Mouse (Mus musculus) limb, embryonic 13.5 days (tissue): Measurements from ENCODE around the gene Abca1. TPM values are rescaled to one million over a fixed set of nuclear protein-coding genes. Genes with fewer than 3 reads are reported as not detected.

Experiments used
- ATAC-seq: fragments of 200-750 bp; cut with Nextera tagmentation; 2 replicates; pipeline ENCODE4 v1.8.0; 2017; ENCODE audit warnings: low read depth, moderate number of reproducible peaks, moderate TSS enrichment; ENCODE audit not compliant: low FRiP score
- H3K27ac ChIP-seq: fragments of 300-500 bp; sonication (generic); 2 replicates; pipeline ENCODE4 v1.5.1; 2015; ENCODE audit warnings: inconsistent platforms, mild to moderate bottlenecking, moderate library complexity
- H3K27me3 ChIP-seq: fragments of 300-500 bp; sonication (generic); 2 replicates; pipeline ENCODE4 v1.6.1; 2015; ENCODE audit warnings: mild to moderate bottlenecking, inconsistent platforms
- H3K36me3 ChIP-seq: fragments of 300-500 bp; sonication (generic); 2 replicates; pipeline ENCODE4 v1.6.1; 2015; ENCODE audit warnings: inconsistent platforms, mild to moderate bottlenecking, moderate library complexity
- H3K4me1 ChIP-seq: fragments of 300-500 bp; sonication (generic); 2 replicates; pipeline ENCODE4 v1.6.1; 2015; ENCODE audit warnings: inconsistent platforms
- H3K4me2 ChIP-seq: fragments of 300-500 bp; sonication (generic); replicated peaks from 2 replicates; pipeline ENCODE4 v1.6.1; 2015; ENCODE audit warnings: inconsistent platforms, mild to moderate bottlenecking, moderate library complexity
- H3K4me3 ChIP-seq: fragments of 300-500 bp; sonication (generic); 2 replicates; pipeline ENCODE4 v1.5.1; 2015; ENCODE audit warnings: moderate library complexity, mild to moderate bottlenecking, inconsistent platforms
- H3K9ac ChIP-seq: fragments of 300-500 bp; sonication (generic); 2 replicates; pipeline ENCODE4 v1.6.1; 2015; ENCODE audit warnings: mild to moderate bottlenecking, inconsistent platforms
- H3K9me3 ChIP-seq: fragments of 300-500 bp; sonication (generic); 2 replicates; pipeline ENCODE4 v1.6.1; 2016; ENCODE audit warnings: inconsistent platforms
- WGBS: fragments of 180-500 bp; shearing (Covaris S2); methylation state at CpG from one replicate; pipeline ENCODE4 v1.1.7; 2015; 5-methylcytosine and 5-hydroxymethylcytosine counted together
- polyA plus RNA-seq: library from polyadenylated mRNA; unstranded; fragments of >200 nt; fragmentation: Nextera tagmentation; extraction: Ambion mirVana; gene quantifications from 2 replicates; pipeline ENCODE4 v1.2.1, GENCODE M21; 2015

Abca1 gene
- polyA plus RNA-seq, 1 experiment from 2014 or later = 7.8 TPM

DNA sequence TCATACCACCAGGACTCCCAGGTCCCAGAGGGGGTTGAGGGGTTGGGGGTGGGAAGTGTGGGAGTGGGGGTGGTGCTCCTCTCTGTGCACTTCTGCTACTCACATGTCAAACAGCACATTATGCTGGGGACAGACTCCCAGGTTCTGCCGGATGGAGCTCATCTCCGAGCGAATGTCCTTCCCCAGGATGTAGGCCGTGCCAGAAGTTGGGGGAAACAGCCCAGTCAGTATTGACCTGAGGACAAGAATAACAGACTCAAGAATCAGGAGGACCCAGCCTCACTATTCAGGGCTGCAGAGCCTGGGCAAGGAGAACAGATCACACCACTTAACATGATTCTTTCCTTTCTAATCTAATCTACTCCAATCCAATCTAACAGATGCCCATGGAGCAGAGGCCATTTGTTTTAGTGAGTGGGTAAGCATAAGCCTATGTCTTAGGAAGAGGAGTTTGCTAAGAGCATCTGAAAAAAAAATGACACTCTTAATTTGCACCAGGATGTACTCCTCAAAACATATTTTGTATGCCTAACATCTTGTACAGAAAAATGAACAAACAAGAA lies 82.8 kb downstream of the Abca1 start:
- Histone ChIP-seq H3K9me3 (no peaks in the 10 kb centered on the region), H3K27me3 (no peaks in the 10 kb centered on the region), H3K27ac (no peak overlapping the region), H3K4me2 (no peak overlapping the region), H3K4me1 (no peaks in the 10 kb centered on the region), H3K36me3 (peaks cover 92% of the 10 kb centered on the region), H3K9ac (no peak overlapping the region), H3K4me3 (no peak overlapping the region)
- WGBS = 88% methylated on average over 4 of the region's 4 CpGs
- no peak for ATAC-seq

DNA sequence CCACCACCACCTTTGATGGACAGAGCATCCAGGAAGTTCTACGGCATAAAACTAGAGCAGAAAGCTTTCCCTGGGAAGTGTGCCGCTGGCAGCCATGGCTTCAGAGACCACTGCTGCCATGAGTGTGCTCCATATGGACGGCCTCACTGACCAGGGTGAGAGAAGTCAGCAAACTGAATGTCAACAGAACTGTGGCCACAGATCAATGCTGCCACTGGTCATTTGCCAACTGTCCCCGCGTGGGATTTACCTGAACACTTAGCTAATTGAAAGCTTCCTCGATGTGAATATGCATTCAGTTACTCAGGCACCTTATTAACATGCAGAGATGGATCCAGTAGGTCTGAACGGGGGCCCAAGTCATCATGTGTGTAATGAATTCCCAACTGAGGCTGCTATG lies 86.7 kb downstream of the Abca1 start:
- H3K4me2 ChIP-seq = no peak overlapping the region
- H3K27me3 ChIP-seq = no peaks in the 10 kb centered on the region
- H3K27ac ChIP-seq = no peak overlapping the region
- H3K9me3 ChIP-seq = no peaks in the 10 kb centered on the region
- no peak overlapping the region for H3K9ac ChIP-seq
- no peaks in the 10 kb centered on the region for H3K4me1 ChIP-seq
- H3K4me3 ChIP-seq = no peak overlapping the region
- 89% methylated on average over 7 of the region's 7 CpGs for WGBS
- no peak for ATAC-seq
- peaks cover 94% of the 10 kb centered on the region for H3K36me3 ChIP-seq

DNA sequence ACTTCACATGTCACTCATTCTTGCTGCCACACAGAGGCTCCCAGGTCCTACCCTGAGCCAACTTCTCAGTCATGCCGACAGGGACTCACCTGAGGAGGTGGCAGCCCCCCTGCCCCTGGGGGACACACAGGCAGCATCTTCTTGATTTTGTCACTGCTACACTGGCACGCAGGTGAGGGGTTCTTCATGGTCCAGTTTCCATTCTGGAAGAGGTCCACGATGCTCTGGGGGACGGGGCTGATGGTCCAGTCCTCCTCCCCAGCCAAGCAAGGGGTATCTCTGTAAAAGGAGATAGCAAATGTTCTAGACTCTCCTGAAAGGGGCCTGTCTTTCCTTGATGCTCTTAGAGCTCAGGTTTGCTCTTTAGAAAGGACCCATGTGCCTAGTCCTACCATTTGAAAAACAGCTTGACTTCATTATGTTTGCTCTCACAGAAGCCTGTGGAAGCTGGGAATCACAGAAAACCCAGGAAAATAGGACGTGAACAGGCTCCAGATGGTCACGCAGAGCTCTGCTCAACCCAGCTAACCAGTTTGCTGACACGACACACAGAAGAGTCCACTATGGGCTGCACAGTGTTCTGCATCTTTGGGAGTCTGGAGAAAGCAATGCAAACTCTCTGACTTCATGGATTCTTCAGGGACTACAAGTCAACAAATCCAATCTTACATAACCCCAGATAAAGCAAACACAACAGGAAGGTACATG lies 97.2 kb downstream of the Abca1 start:
- H3K9me3 ChIP-seq = no peaks in the 10 kb centered on the region
- H3K9ac ChIP-seq = no peak overlapping the region
- H3K4me2 ChIP-seq = no peak overlapping the region
- WGBS = 75% methylated on average over 7 of the region's 7 CpGs
- no peak overlapping the region for H3K27ac ChIP-seq
- peaks cover 74% of the 10 kb centered on the region for H3K36me3 ChIP-seq
- no peaks in the 10 kb centered on the region for H3K27me3 ChIP-seq
- no peak for ATAC-seq
- no peaks in the 10 kb centered on the region for H3K4me1 ChIP-seq
- H3K4me3 ChIP-seq = no peak overlapping the region

DNA sequence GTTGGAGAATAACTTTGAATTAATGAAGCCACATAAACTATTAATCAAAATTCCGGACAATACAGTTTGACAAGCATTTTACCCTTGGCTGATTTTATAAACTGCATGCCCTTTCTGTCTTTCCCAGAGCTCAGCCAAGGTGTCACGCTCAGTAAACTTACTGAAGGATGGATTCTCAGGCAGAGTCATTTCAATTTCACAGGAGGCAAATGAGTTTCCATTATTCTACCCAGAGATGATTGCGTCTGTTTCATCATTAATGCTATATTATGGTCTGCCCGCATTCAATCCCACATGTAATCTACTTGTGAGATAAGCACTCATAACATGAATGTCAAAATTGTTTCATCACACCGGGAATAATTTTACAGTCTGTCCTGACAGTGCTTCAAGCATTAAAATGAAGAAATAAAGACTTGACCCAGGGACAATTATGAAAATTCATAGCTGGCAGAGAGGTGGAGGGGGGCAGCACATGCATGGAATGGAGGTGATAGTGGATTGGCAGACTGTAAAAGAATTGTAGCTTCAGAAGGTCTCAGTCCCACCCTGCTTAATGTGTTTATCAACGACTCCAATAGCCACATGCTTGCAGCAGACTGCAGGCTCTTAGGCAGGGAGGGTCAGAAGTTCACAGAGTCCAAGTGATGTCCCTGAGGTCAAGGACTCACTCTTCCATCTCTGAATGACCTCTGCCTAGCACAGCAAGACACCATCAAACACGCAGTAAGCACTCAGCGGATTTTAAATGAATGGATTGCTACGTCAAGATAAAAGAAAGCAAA lies 113.3 kb downstream of the Abca1 start:
- no peak overlapping the region for H3K27ac ChIP-seq
- H3K4me3 ChIP-seq = no peak overlapping the region
- H3K4me1 ChIP-seq = no peaks in the 10 kb centered on the region
- no peak overlapping the region for H3K4me2 ChIP-seq
- no peaks in the 10 kb centered on the region for H3K27me3 ChIP-seq
- 0 out of 2 replicates have a peak, but pooled peaks cover 3% of the 10 kb centered on the region for H3K9me3 ChIP-seq
- no peak overlapping the region for H3K9ac ChIP-seq
- H3K36me3 ChIP-seq = peaks cover 72% of the 10 kb centered on the region
- ATAC-seq = no peak
- WGBS = 74% methylated on average over 9 of the region's 9 CpGs

DNA sequence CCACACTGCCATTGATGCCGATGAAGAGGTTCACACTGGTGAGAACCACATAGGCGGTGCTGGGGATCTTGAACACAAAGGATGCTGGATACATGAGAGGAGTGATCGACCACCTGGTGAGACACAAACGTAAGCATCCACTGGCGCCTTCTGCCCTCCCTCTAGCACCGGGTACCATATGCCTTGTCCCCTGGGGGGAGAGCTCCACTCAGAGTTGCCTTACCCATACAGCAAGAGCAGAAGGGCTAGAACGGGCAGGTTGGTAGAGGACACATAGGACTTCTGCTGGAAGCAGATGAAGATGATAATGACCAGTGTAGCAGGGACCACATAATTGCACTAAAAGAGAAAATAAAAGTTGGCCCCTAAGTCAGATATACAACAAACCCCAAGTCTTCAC lies 113.9 kb downstream of the Abca1 start:
- Histone ChIP-seq H3K27me3 (no peaks in the 10 kb centered on the region), H3K9me3 (no peaks in the 10 kb centered on the region), H3K4me3 (no peak overlapping the region), H3K36me3 (peaks cover 67% of the 10 kb centered on the region), H3K9ac (no peak overlapping the region), H3K27ac (no peak overlapping the region), H3K4me1 (no peaks in the 10 kb centered on the region), H3K4me2 (no peak overlapping the region)
- WGBS = 89% methylated on average over 7 of the region's 7 CpGs
- ATAC-seq = no peak

DNA sequence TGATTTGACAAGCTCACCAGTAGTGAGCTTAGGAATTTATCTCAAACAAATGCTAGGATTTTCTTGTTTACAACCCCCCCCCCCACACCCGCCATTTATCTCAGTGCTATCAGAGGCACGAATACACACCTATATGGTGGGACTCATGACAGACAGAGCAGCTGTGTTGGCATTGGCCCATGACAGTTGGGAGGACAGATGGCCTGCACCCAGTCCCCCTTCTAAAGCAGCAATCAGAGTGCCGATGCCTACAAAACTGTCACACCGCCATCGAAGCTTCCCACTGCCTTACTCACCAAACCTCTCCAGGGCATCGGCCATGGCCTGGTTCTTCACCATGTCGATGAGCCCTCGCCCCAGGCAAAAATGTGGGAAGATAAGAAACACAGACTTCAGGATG lies 115.9 kb downstream of the Abca1 start:
- Histone ChIP-seq H3K4me2 (no peak overlapping the region), H3K4me3 (no peak overlapping the region), H3K9me3 (no peaks in the 10 kb centered on the region), H3K27ac (no peak overlapping the region), H3K36me3 (peaks cover 60% of the 10 kb centered on the region), H3K27me3 (no peaks in the 10 kb centered on the region), H3K4me1 (no peaks in the 10 kb centered on the region), H3K9ac (no peak overlapping the region)
- WGBS = 92% methylated on average over 8 of the region's 8 CpGs
- no peak for ATAC-seq

DNA sequence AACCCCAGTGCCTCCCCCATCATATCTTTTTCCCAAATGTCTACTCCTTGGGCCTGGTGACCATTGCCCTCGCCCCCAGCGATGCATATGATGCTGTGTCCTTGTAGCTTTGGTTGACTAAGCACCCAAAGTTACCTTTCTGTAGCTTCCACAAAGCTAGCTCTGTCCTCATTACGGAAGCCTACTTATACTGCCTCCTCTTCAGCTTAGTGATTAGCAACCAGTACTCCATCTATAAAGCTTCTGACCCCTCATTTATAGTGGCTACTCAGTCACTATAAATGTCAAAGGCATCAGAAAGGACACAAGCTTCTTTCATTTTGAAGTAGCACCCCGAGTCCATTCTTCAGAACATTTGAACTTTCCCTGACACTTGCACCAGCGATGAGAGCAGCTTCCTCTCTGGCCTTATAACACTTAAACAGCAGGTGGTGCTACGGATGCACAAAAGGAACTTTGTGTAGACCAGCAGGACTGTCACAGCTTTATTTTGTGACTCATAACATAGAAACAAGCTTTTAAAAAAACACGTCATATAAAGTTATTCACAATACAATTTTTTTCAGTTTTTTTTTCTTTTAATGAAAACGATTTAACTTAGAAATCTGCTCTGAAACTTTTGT lies 129.3 kb downstream of the Abca1 start:
- 43% methylated on average over 8 of the region's 8 CpGs for WGBS
- H3K4me1 ChIP-seq = no peaks in the 10 kb centered on the region
- no peak for ATAC-seq

DNA sequence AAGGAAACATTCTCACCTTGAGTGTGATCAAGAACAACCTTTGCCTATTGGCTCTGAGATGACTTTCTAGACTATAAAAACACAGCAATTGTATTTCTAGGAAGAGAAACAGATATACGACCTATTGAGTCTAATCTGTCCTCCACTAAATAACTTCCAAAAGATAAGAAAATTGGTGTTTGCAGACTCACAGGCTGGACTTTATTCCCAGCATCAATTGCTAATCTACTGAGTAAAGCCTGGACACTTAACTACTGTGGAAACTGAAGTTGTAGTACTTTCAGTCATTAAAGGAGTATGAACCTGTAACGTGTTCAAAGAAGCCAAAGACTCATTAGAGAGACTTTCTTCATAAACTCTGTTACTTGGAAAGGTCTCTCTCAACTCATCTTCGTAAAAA lies 131.9 kb downstream of the Abca1 start:
- Histone ChIP-seq H3K4me1 (no peaks in the 10 kb centered on the region), H3K4me3 (no peak overlapping the region), H3K36me3 (peaks cover 16% of the 10 kb centered on the region), H3K4me2 (no peak overlapping the region), H3K9me3 (no peaks in the 10 kb centered on the region), H3K9ac (no peak overlapping the region), H3K27ac (no peak overlapping the region), H3K27me3 (no peaks in the 10 kb centered on the region)
- ATAC-seq = no peak
- 73% methylated on average over 3 of the region's 3 CpGs for WGBS

More for the DNA sequence above, 129.3 kb downstream of the Abca1 start:
- no peaks in the 10 kb centered on the region for H3K9me3 ChIP-seq
- H3K4me3 ChIP-seq = no peak overlapping the region
- no peak overlapping the region for H3K9ac ChIP-seq
- peaks cover 30% of the 10 kb centered on the region for H3K36me3 ChIP-seq
- no peak overlapping the region for H3K4me2 ChIP-seq
- H3K27me3 ChIP-seq = no peaks in the 10 kb centered on the region
- no peak overlapping the region for H3K27ac ChIP-seq

DNA sequence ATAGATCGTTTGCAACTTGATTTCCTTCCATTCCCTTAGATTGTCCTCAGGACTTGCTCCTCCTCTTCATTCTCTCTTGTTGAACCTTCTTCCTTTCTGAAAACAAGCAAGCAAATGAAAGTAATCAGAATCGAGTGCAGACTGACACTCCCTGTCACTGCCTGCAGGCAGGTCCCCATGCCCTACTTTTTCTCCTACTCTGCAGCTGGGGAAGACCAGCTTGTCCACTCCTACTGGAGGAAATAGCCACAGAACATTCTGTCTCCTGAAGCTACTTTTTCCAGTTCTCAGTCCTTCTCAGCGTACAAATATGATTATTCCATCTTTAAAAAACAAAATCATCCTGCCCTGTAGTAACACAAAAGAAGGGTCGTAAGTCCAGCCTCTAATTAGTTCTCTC lies 135.3 kb downstream of the Abca1 start:
- Histone ChIP-seq H3K27me3 (no peaks in the 10 kb centered on the region), H3K36me3 (peaks cover 34% of the 10 kb centered on the region), H3K27ac (no peak overlapping the region), H3K4me3 (no peak overlapping the region), H3K4me2 (no peak overlapping the region), H3K4me1 (no peaks in the 10 kb centered on the region), H3K9me3 (no peaks in the 10 kb centered on the region), H3K9ac (no peak overlapping the region)
- 83% methylated on average over 4 of the region's 4 CpGs for WGBS
- no peak for ATAC-seq

DNA sequence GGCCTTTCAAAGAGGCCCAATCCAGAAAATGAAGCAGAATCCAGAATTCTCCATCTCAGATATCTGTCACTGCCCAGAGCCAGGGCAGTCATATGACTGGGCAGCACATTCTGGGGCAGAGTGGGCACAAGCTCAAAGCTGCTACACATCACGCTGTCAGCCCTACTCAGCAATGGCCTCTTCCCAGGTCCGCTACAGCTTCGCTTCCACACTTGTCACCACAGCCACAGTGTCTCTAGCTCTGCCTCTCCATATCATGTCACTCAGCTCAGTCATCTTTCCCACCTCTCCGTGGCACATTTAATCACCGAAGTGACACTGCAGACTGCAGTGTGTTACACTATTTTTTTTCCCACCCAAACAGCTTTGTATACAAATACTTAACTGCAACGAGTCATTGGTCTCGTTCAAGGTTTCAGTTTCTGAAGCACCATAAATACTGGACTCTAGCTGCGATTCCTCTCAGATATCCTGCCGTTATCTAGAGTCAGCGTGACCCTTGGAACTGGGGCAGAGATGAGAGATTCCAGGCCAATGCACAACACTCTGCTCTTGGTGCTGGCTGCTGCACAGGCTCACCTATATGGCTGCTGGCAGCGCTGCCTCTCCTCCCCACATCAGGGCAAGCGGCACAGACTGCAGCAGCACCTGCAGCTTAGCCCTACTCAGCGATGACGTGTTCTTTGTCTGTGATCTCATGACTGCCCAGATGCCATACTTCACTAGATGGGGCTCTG lies 136.3 kb downstream of the Abca1 start:
- no peak for ATAC-seq
- Histone ChIP-seq H3K36me3 (peaks cover 42% of the 10 kb centered on the region), H3K4me2 (no peak overlapping the region), H3K9ac (no peak overlapping the region), H3K27ac (no peak overlapping the region), H3K4me3 (no peak overlapping the region), H3K4me1 (no peaks in the 10 kb centered on the region), H3K9me3 (no peaks in the 10 kb centered on the region), H3K27me3 (no peaks in the 10 kb centered on the region)
- WGBS = 92% methylated on average over 14 of the region's 14 CpGs

DNA sequence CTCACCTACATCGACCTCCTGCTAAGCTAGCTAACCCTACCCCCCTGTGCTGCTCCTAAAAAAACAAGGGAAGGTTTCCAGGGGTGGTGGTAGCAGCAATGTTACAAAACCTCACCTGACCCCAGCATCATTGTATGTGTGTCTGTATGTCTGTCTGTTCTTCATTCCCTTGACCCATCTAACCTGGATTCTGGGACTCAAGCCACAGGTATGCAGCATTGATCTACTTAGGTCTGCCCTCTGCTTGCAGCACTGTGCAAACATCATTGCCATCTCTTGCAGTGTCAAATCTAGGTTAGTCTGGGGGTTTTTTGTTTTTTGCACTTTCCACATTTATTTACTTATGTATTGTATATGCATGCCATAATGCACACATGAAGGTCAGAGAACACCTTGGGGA lies 141.3 kb downstream of the Abca1 start:
- no peaks in the 10 kb centered on the region for H3K4me1 ChIP-seq
- peaks cover 6% of the 10 kb centered on the region; the same call in 1 of the 2 replicates for H3K9me3 ChIP-seq
- H3K4me3 ChIP-seq = no peak overlapping the region
- ATAC-seq = no peak
- WGBS = 97% methylated on average over 1 of the region's 1 CpGs
- no peak overlapping the region for H3K27ac ChIP-seq
- no peak overlapping the region for H3K9ac ChIP-seq
- peaks cover 65% of the 10 kb centered on the region for H3K36me3 ChIP-seq
- H3K4me2 ChIP-seq = no peak overlapping the region
- H3K27me3 ChIP-seq = no peaks in the 10 kb centered on the region
